Mouse (Mus musculus): ENCODE measurements around the gene Cnksr3.

GRCm38 (mm10) chr10:7206571-7206970, 5.5 kb downstream of the Cnksr3 start:
- TF ChIP-seq POLR2A (IDR thresholded peaks at IDR 0.05; ENCODE audit: control insufficient read depth, low read depth, low read length) (no peak), CTCF (IDR thresholded peaks at IDR 0.05; ENCODE audit: control insufficient read depth, insufficient read depth, insufficient replicate concordance, low read depth, low read length) (no peak)
